ENCODE assay signal across 20 mouse cellular contexts in genomic region chr9:34851136-34851535, GRCm38 (mm10).
DNase-seq lines count a peak whose midpoint lies in the region; ATAC-seq and TF ChIP-seq lines count a peak whose summit lies in the region.
"Had no signal": no experiment of that assay in that cellular context is flagged by ENCODE, and none has a peak within 500 bp of the region (broad histone marks: within the 10 kb centered on the region; RNA-seq: fewer than 3 reads in every experiment).

No protein-coding gene starts in this region.

- peak; percentile 35 for DNase-seq in cerebellum, adult 9-11 months
- no peak for DNase-seq in cerebellum, adult 9-10 months
- peak; percentile 64 to 73 for DNase-seq in cerebellum, postnatal 14 days
- peak; percentile 35 for DNase-seq in midbrain, postnatal 0 days (ENCODE audit: low spot score)
- DNase-seq: adrenal gland, adult 8-10 months; adrenal gland, postnatal 14 days; adrenal gland, postnatal 36 days; B cell, adult 2 months; cerebellum, adult 11-12 months; forebrain, postnatal 0 days had no signal

- no peaks in the 10 kb centered on the region for H3K27me3 ChIP-seq in midbrain, postnatal 0 days (ENCODE audit: insufficient read depth, low read length)
- no peaks in the 10 kb centered on the region for H3K27me3 ChIP-seq in midbrain, embryonic 16.5 days (ENCODE audit: control insufficient read depth, insufficient read depth, low read depth, low read length)
- H3K27me3 ChIP-seq: embryonic facial prominence, embryonic 12.5 days; forebrain, embryonic 13.5 days; forebrain, embryonic 15.5 days had no signal

- no peaks in the 10 kb centered on the region for H3K36me3 ChIP-seq in midbrain, postnatal 0 days (ENCODE audit: insufficient read depth, low read length)
- H3K36me3 ChIP-seq in midbrain, embryonic 16.5 days (ENCODE audit: control insufficient read depth, insufficient read depth, low read length), result no peaks in the 10 kb centered on the region
- H3K36me3 ChIP-seq: embryonic facial prominence, embryonic 10.5 days; embryonic facial prominence, embryonic 12.5 days; forebrain, embryonic 15.5 days; G1E had no signal

- no peak for ATAC-seq in cerebellum, adult (ENCODE audit: insufficient number of reproducible peaks, low FRiP score, low TSS enrichment)
- no peak for ATAC-seq in midbrain, postnatal 0 days (ENCODE audit: low FRiP score)
- no peak for ATAC-seq in midbrain, embryonic 16.5 days
- ATAC-seq: activated CD4-positive, CD25-positive, alpha-beta regulatory T cell, adult 4 months; CD4-positive, CD25-positive, alpha-beta regulatory T cell, adult 4 months; forebrain, embryonic 13.5 days; forebrain, embryonic 15.5 days; forebrain, postnatal 0 days; Patski had no signal

- no peak overlapping the region for H3K4me3 ChIP-seq in midbrain, postnatal 0 days (ENCODE audit: low read depth, low read length)
- H3K4me3 ChIP-seq in midbrain, embryonic 16.5 days (ENCODE audit: low read depth, low read length), result no peak overlapping the region
- H3K4me3 ChIP-seq: embryonic facial prominence, embryonic 10.5 days; embryonic facial prominence, embryonic 12.5 days; forebrain, embryonic 13.5 days; forebrain, embryonic 15.5 days had no signal

- no peaks in the 10 kb centered on the region for H3K4me1 ChIP-seq in midbrain, postnatal 0 days (ENCODE audit: insufficient read depth, low read length)
- peaks cover 2% of the 10 kb centered on the region; the same call in 1 of the 2 replicates for H3K4me1 ChIP-seq in midbrain, embryonic 16.5 days (ENCODE audit: control insufficient read depth, insufficient read depth, low read length)
- H3K4me1 ChIP-seq: embryonic facial prominence, embryonic 10.5 days; embryonic facial prominence, embryonic 12.5 days; forebrain, embryonic 13.5 days; forebrain, embryonic 15.5 days had no signal

- no peak overlapping the region for H3K4me2 ChIP-seq in midbrain, postnatal 0 days (ENCODE audit: low read depth, low read length, poor library complexity, severe bottlenecking)
- H3K4me2 ChIP-seq in midbrain, embryonic 16.5 days (ENCODE audit: low read length), result no peak overlapping the region
- H3K4me2 ChIP-seq: embryonic facial prominence, embryonic 12.5 days; forebrain, embryonic 13.5 days; forebrain, embryonic 15.5 days had no signal

- no peak overlapping the region for H3K9ac ChIP-seq in midbrain, postnatal 0 days (replicated peaks; ENCODE audit: low read length, poor library complexity, severe bottlenecking)
- H3K9ac ChIP-seq in midbrain, embryonic 16.5 days (ENCODE audit: low read depth, low read length), result no peak overlapping the region
- H3K9ac ChIP-seq: embryonic facial prominence, embryonic 12.5 days; forebrain, embryonic 13.5 days; forebrain, embryonic 15.5 days; forebrain, postnatal 0 days had no signal

- H3K27ac ChIP-seq in midbrain, postnatal 0 days (ENCODE audit: low read depth, low read length), result no peak overlapping the region
- H3K27ac ChIP-seq in midbrain, embryonic 16.5 days (ENCODE audit: low read length), result no peak overlapping the region
- H3K27ac ChIP-seq: embryonic facial prominence, embryonic 10.5 days; embryonic facial prominence, embryonic 12.5 days; forebrain, embryonic 13.5 days; forebrain, embryonic 15.5 days had no signal

- 75% methylated on average over 4 of the region's 4 CpGs for WGBS in midbrain, postnatal 0 days
- WGBS in midbrain, embryonic 16.5 days, result 84% methylated on average over 4 of the region's 4 CpGs

- no peak for TF ChIP-seq CTCF in midbrain, postnatal 0 days (IDR thresholded peaks at IDR 0.05)

- H3K9me3 ChIP-seq in midbrain, postnatal 0 days (ENCODE audit: low read length), result no peaks in the 10 kb centered on the region
- H3K9me3 ChIP-seq in midbrain, embryonic 16.5 days (replicated peaks; ENCODE audit: control insufficient read depth, low read length, poor library complexity, severe bottlenecking), result no peaks in the 10 kb centered on the region
- H3K9me3 ChIP-seq: embryonic facial prominence, embryonic 10.5 days; embryonic facial prominence, embryonic 12.5 days; forebrain, embryonic 13.5 days; forebrain, embryonic 15.5 days; G1E had no signal
